Mouse (Mus musculus): ENCODE results near the gene Gm20517.

GRCm38 (mm10) chr17:47600601-47601388, 10.6 kb upstream of the Gm20517 start:
- TF ChIP-seq CTCF (IDR thresholded peaks at IDR 0.05; ENCODE audit: low read depth) (no peak), EP300 (IDR thresholded peaks at IDR 0.05; ENCODE audit: low read depth) (no peak)

All from liver, embryonic 14.5 days (tissue).